Mouse (Mus musculus) bone marrow, adult 2 months (tissue): ENCODE results near the gene Wdr11. TPM values are rescaled to one million over a fixed set of nuclear protein-coding genes. Genes with fewer than 3 reads are reported as not detected.

Source experiments
- H3K27ac ChIP-seq: fragments of 200-500 bp; 2 replicates; pipeline ENCODE4 v1.5.1; 2012; ENCODE audit warnings: low read depth, mild to moderate bottlenecking, control low read depth, inconsistent platforms, low read length; ENCODE audit not compliant: control insufficient read depth, poor library complexity, insufficient read depth
- H3K4me1 ChIP-seq: fragments of 200-500 bp; 2 replicates; pipeline ENCODE4 v1.6.1; 2011; ENCODE audit warnings: low read length; ENCODE audit not compliant: control insufficient read depth, insufficient read depth
- H3K4me3 ChIP-seq: fragments of 200-500 bp; replicated peaks from 2 replicates; pipeline ENCODE3; 2011; ENCODE audit warnings: mild to moderate bottlenecking, low read depth, low read length, control low read depth; ENCODE audit not compliant: control insufficient read depth
- CTCF ChIP-seq: fragments of 200-500 bp; IDR thresholded peaks from 2 replicates; pipeline ENCODE4 v1.5.1; 2011; ENCODE audit warnings: low read length, control low read depth; ENCODE audit not compliant: control insufficient read depth, insufficient read depth
- POLR2A ChIP-seq: fragments of 200-500 bp; IDR thresholded peaks from 2 replicates; pipeline ENCODE4 v1.6.1; 2011; ENCODE audit warnings: low read depth, mild to moderate bottlenecking, control low read depth, low read length, borderline replicate concordance; ENCODE audit not compliant: control insufficient read depth
- WGBS: fragments of 180-500 bp; shearing (Covaris S2); methylation state at CpG from one replicate; pipeline ENCODE4 v1.1.7; 2018; 5-methylcytosine and 5-hydroxymethylcytosine counted together
- polyA plus RNA-seq: library from polyadenylated mRNA; stranded (reverse); fragments of >200 nt; gene quantifications from 2 replicates; pipeline ENCODE4 v1.2.4, GENCODE M21; 2011; ENCODE audit warnings: low replicate concordance; ENCODE audit not compliant: missing spikeins, insufficient read depth, insufficient read length

Gene Wdr11
- polyA plus RNA-seq, 1 experiment: 13.7 TPM

DNA sequence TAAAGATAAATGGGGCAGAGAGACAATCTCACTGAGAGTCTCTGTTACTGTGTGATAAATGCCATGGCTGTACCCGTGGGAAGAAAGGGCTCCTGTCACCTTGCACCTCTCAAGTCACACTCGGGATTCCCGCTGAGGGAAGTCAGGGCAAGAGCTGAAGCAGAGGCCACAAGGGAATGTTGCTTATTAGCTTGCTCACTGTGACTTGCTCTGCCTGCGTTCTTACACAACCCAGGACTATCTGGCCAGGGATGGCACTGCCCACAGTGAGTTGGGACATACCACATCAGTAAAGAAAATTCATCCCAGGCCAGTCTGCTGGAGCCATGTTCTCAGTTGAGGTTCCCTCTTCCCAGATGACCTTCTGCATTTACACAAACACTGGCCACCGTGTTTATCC lies 29.5 kb downstream of the Wdr11 start:
- no peak for TF ChIP-seq POLR2A
- no peak for TF ChIP-seq CTCF

DNA sequence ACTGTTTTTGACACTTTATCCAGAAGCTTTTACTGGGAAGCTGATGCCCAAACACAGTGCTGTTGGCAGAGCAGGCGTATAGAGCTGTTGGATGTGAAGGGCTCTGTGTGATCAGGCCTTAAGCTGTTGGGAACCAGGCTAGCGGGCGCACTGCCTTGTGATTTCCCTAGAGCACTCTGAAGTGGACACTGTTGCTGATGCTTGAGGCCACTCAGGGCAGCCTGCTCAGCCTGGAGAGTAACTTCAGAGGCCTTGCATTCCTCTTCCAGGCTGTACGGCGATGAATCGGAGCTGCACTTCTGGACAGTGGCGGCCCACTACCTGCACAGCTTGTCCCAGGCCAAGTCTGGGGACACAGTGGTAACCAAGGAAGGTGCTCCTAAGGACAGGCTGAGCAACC lies 38.7 kb downstream of the Wdr11 start:
- TF ChIP-seq CTCF (no peak), POLR2A (no peak)
- Histone ChIP-seq H3K27ac (no peak overlapping the region), H3K4me3 (no peak overlapping the region), H3K4me1 (no peaks in the 10 kb centered on the region)
- WGBS: 90% methylated on average over 7 of the region's 7 CpGs

More for the DNA sequence above, 29.5 kb downstream of the Wdr11 start:
- Histone ChIP-seq H3K4me1 (no peaks in the 10 kb centered on the region; the same call in 1 of the 2 replicates), H3K4me3 (no peak overlapping the region), H3K27ac (no peak overlapping the region)
- WGBS: 87% methylated on average over 5 of the region's 5 CpGs

DNA sequence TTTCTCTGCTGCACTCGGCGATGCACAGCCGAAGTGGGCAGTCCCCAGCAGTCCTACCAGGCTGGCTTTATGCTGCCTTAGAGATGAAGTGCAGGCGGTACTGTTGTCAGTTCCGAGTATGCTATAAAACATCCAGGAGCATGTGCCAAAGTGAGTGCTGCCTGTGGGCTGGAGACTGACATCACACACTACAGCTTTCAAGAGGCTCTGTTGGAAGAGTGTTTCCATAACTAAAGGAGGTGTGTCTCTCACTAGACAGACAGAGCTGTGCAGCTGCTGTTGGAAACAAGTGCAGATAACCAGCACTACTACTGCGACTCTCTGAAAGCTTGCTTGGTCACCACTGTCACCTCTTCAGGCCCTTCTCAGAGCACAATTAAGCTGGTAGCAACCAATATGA lies 39.8 kb downstream of the Wdr11 start:
- TF ChIP-seq POLR2A: no peak
- TF ChIP-seq CTCF: no peak
- Histone ChIP-seq H3K27ac (no peak overlapping the region), H3K4me1 (no peaks in the 10 kb centered on the region), H3K4me3 (no peak overlapping the region)
- WGBS: 85% methylated on average over 6 of the region's 6 CpGs

DNA sequence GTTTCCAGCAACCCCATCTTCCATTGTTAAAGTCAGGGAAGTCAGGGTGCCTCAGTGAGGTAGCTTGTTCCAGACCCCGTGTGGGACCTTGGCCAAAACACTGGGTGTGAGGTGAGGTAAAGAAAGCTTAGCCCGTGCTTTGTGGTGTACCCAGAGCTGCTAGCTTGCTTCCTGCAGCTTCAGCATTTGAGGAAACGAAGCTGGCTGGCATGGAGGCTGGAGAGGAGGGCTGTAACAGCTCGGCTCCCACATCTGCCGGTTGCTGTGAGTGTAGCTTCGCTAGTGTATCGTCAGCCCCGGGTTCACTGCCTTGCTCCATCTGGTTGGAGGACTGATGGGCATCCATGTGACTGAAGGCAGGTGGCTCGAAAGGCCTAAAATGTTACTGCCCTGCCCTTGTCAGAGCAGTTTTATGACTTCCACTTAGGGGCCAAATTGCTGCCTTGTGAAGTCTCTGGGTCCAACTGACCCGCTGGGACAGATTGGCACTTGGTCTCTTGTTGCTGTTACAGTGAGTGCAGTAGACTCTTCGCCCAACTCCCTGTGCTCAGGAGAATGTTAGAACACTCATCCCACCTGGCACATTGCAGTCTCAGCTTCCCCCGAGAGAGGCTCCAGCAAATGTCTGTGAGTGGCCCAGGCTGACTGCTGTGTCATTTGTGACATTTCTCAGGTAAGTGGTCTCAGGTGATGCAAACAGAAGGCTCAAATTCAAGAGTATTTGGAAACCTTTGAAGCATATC lies 44.4 kb downstream of the Wdr11 start:
- no peaks in the 10 kb centered on the region for H3K4me1 ChIP-seq
- H3K4me3 ChIP-seq: no peak overlapping the region
- 49% methylated on average over 12 of the region's 12 CpGs for WGBS
- H3K27ac ChIP-seq: no peak overlapping the region
- no peak for TF ChIP-seq CTCF
- no peak for TF ChIP-seq POLR2A

DNA sequence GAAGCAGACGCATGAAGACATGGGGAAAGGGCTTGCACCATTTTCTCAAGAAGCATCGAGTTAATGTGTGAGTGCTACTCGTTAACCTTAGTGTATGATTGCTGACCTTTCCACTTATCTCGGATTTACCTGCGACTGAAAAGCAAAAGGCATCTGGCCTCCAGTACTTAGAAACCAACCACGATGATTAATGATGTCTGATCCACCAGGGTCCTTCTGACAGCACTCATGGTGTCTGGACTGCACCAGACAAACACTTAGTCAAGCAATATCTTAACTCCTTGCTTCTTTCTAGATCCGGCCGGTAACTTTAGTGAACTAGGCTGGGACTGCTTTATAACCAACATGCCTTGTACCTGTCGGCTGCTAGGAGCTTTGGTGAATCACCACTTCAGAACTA lies 45.3 kb downstream of the Wdr11 start:
- Histone ChIP-seq H3K4me1 (no peaks in the 10 kb centered on the region), H3K4me3 (no peak overlapping the region), H3K27ac (no peak overlapping the region)
- no peak for TF ChIP-seq CTCF
- no peak for TF ChIP-seq POLR2A
- 85% methylated on average over 9 of the region's 9 CpGs for WGBS

DNA sequence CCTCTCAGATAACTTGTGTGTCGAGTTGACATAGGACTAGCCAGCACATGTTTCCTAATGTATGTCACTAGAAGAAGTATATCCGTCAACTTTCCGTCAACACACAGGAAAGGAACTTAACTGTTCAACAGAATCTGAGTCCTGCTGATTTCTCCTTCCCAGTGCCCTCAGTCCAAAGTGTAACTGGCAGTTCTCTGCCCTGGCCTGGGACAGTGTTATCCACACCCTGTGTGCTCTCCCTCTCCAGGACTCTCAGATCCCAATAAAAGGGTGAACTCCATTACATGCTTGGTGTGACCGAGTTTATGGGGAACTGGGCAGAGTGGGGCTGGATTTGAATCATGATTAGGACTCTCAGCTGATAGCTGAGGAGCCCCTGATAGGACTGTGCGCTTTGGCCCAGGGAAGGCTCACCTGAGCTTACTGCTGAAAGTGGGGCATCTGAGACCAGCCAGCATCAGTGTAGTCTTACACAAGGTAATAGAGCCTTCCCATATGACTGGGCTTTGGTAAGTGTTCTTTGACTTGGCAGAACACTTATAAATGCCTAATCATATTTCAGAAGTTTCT lies 46.3 kb downstream of the Wdr11 start:
- Histone ChIP-seq H3K4me3 (no peak overlapping the region), H3K27ac (no peak overlapping the region), H3K4me1 (no peaks in the 10 kb centered on the region)
- WGBS: 83% methylated on average over 5 of the region's 5 CpGs
- TF ChIP-seq CTCF: no peak
- no peak for TF ChIP-seq POLR2A

DNA sequence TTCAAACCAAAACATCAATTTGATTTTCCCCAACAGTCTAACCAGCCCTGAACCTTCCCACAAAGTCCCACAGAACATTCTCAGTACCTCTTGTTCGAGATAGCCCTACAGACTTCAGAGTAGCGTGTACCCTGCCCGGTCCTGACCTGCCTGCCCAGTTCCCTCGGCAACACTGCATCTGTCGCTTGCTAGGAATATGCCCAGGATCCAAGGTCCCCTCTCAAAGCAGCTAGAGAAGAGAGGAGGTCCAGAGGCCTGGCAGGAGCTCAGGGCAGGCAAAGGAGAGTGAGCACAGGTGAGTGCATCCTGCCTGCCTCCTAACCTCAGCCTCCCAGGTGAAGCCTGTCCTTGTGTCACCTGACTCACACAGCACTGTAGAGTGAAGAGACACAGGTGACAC lies 47.3 kb downstream of the Wdr11 start:
- Histone ChIP-seq H3K4me3 (no peak overlapping the region), H3K27ac (no peak overlapping the region), H3K4me1 (no peaks in the 10 kb centered on the region)
- WGBS: 74% methylated on average over 5 of the region's 5 CpGs
- TF ChIP-seq CTCF (no peak), POLR2A (no peak)

DNA sequence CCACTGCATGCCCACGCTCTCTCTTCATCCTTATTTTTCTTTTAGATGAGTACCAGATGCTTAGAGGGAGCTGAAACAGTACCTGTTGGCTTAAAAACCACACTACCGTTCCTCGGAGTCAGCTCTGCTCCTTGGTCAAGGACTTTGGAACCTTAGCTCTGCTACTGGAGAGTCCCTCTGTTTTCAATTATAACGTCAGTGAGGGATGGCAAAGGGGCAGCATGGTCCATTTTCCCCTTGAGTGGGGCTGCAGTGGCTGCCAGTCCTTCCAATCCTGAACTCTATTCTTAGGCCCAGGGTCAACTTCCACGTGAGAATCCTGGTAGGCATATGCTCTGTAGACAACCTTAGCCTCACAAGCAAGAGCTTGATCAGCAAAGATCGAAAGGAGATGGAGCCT lies 48.2 kb downstream of the Wdr11 start:
- H3K4me3 ChIP-seq: no peak overlapping the region
- WGBS: 80% methylated on average over 6 of the region's 6 CpGs
- TF ChIP-seq CTCF: no peak
- TF ChIP-seq POLR2A: no peak
- no peaks in the 10 kb centered on the region for H3K4me1 ChIP-seq
- no peak overlapping the region for H3K27ac ChIP-seq
